Mouse (Mus musculus) forebrain, embryonic 13.5 days (tissue): ENCODE measurements around the gene Gm7903. TPM values are rescaled to one million over a fixed set of nuclear protein-coding genes. Genes with fewer than 3 reads are reported as not detected.
"Not testable (repeated sequence)": the region's sequence is repeated elsewhere in the genome, so short reads cannot be mapped to it uniquely, and the experiment has no call there.

ENCODE experiments used
- ATAC-seq: fragments of 200-750 bp; cut with Nextera tagmentation; 2 replicates; pipeline ENCODE4 v1.8.0; 2017
- H3K27ac ChIP-seq: fragments of 300-500 bp; sonication (generic); 2 replicates; pipeline ENCODE4 v1.5.1; 2015; ENCODE audit warnings: inconsistent platforms, mild to moderate bottlenecking, moderate library complexity
- H3K27me3 ChIP-seq: fragments of 300-500 bp; sonication (generic); 2 replicates; pipeline ENCODE4 v1.6.1; 2015; ENCODE audit warnings: mild to moderate bottlenecking, inconsistent platforms
- H3K36me3 ChIP-seq: fragments of 300-500 bp; sonication (generic); 2 replicates; pipeline ENCODE4 v1.6.1; 2015; ENCODE audit warnings: mild to moderate bottlenecking, inconsistent platforms; ENCODE audit not compliant: poor library complexity, severe bottlenecking
- H3K4me1 ChIP-seq: fragments of 300-500 bp; sonication (generic); 2 replicates; pipeline ENCODE4 v1.6.1; 2015; ENCODE audit warnings: inconsistent platforms
- H3K4me2 ChIP-seq: fragments of 300-500 bp; sonication (generic); 2 replicates; pipeline ENCODE4 v1.6.1; 2015; ENCODE audit warnings: inconsistent platforms, mild to moderate bottlenecking, moderate library complexity
- H3K4me3 ChIP-seq: fragments of 300-500 bp; sonication (generic); 2 replicates; pipeline ENCODE4 v1.5.1; 2015; ENCODE audit warnings: mild to moderate bottlenecking, inconsistent platforms
- H3K9ac ChIP-seq: fragments of 300-500 bp; sonication (generic); 2 replicates; pipeline ENCODE4 v1.6.1; 2015; ENCODE audit warnings: mild to moderate bottlenecking, inconsistent platforms
- H3K9me3 ChIP-seq: fragments of 300-500 bp; sonication (generic); replicated peaks from 2 replicates; pipeline ENCODE4 v1.6.1; 2016; ENCODE audit warnings: inconsistent platforms
- WGBS: fragments of 180-500 bp; shearing (Covaris S2); methylation state at CpG from one replicate; pipeline ENCODE4 v1.1.7; 2015; 5-methylcytosine and 5-hydroxymethylcytosine counted together
- polyA plus RNA-seq: library from polyadenylated mRNA; unstranded; fragments of >200 nt; fragmentation: Nextera tagmentation; extraction: Ambion mirVana; gene quantifications from 2 replicates; pipeline ENCODE4 v1.2.1, GENCODE M21; 2015

Gene Gm7903
- not detected in 2 replicates for polyA plus RNA-seq

DNA sequence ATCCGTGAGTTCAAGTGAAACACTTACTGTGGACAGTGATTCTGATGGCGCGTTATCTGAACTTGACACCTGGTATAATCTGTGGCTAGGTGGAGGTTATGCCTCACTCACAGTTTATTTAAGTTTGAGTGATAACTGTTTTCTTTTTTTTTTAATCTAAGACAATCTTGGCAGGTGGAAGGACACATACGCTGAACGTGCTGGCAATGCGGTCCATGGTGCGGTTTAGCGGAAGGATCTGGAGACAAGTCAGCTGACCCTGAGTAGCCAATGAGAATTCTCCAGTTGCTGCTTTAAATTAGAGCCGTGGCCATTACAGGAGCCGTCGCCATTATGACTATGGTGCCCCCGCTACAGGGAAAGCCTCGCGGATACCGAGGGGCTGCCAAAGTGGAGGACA, at the start of gene Gm7903:
Gm7903 (plus strand) TSS at position 301 of the 400 bp plus-strand sequence.
- not testable (repeated sequence) for H3K36me3 ChIP-seq, H3K27ac ChIP-seq, H3K9me3 ChIP-seq, H3K9ac ChIP-seq, H3K4me2 ChIP-seq, H3K4me1 ChIP-seq, ATAC-seq, H3K27me3 ChIP-seq, H3K4me3 ChIP-seq
- no CpG with 5 or more reads among the region's 15 CpGs for WGBS

- not testable (repeated sequence) for H3K36me3 ChIP-seq, H3K4me1 ChIP-seq, H3K27ac ChIP-seq, H3K4me3 ChIP-seq, H3K9me3 ChIP-seq, H3K9ac ChIP-seq, H3K4me2 ChIP-seq, H3K27me3 ChIP-seq, ATAC-seq
- WGBS, result no CpG with 5 or more reads among the region's 3 CpGs
Measured at GRCm38 (mm10) chrX:135403578-135403977, 30.1 kb upstream of the Gm7903 start.

DNA sequence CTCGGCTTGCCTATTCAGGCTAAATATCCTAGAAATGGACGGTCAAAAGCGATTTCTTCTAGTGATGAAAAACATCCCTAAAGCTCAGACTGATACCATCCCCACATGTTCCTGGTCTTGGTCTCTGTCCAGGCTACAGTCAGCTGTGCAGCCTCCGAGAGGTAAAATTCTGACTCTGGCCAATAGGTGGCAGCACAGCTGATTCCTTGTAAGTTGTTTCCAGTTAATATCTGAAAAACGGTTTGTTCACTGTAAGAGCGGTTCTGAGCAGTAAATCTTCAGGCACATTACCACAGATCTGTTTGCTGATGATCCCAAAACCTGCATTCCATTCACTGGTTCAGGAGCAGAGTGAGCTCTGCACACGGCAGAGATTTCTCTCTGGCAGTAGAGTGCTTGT, 12.4 kb upstream of the Gm7903 start:
- not testable (repeated sequence) for ATAC-seq, H3K27ac ChIP-seq, H3K4me1 ChIP-seq

GRCm38 (mm10) chrX:135421824-135422223, 11.8 kb upstream of the Gm7903 start:
- not testable (repeated sequence) for H3K36me3 ChIP-seq, H3K4me3 ChIP-seq, ATAC-seq, H3K4me1 ChIP-seq, H3K9ac ChIP-seq, H3K27me3 ChIP-seq, H3K4me2 ChIP-seq, H3K27ac ChIP-seq, H3K9me3 ChIP-seq

More for the DNA sequence above, 12.4 kb upstream of the Gm7903 start:
- not testable (repeated sequence) for H3K36me3 ChIP-seq, H3K9ac ChIP-seq, H3K4me2 ChIP-seq, H3K4me3 ChIP-seq, H3K9me3 ChIP-seq, H3K27me3 ChIP-seq
- 48% methylated on average over 4 of the region's 7 CpGs for WGBS

DNA sequence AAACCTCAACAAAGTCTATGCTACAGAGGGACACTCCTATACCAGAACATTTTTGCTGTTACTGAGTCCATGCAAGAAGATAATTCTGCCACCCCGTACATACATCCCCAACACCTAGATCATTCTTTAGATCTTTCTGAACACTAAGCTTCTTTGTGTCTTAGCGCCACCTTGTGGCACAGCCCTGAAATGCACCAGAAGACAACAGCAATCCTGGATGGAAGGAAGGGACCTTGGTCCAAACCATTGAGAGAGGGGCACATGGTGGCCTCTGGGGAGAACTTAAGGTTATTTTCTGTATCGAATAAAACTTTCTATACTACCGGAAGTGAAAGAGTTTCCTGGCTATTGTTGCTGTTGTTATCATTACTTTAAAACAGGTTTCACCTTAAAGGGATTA, 11.2 kb upstream of the Gm7903 start:
- not testable (repeated sequence) for H3K27ac ChIP-seq, H3K4me3 ChIP-seq, H3K27me3 ChIP-seq, H3K9ac ChIP-seq, H3K9me3 ChIP-seq, H3K36me3 ChIP-seq, H3K4me1 ChIP-seq, H3K4me2 ChIP-seq, ATAC-seq
- no CpG with 5 or more reads among the region's 4 CpGs for WGBS

DNA sequence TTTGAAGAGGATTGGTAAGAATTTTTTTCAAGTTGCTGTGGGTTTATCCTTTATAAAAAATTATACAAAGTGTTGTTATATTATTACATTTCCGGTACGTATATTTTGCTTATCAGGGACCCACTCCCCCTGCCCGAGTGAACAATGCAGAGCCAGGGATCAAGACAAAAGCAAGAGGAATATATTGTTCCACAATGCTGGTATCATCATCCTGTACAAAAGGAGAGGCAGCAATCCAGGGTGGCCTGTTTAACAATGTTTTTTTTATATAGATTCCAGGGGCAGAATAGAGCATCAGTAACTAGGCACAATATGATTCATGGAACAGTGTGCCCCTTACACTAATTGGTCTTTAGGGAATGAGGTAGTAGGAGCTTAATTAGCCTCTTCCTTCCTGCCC, 30.5 kb downstream of the Gm7903 start:
- not testable (repeated sequence) for H3K36me3 ChIP-seq, ATAC-seq, H3K27ac ChIP-seq, H3K9me3 ChIP-seq, H3K27me3 ChIP-seq, H3K4me1 ChIP-seq, H3K4me2 ChIP-seq, H3K9ac ChIP-seq, H3K4me3 ChIP-seq
- WGBS, result no CpG with 5 or more reads among the region's 3 CpGs

DNA sequence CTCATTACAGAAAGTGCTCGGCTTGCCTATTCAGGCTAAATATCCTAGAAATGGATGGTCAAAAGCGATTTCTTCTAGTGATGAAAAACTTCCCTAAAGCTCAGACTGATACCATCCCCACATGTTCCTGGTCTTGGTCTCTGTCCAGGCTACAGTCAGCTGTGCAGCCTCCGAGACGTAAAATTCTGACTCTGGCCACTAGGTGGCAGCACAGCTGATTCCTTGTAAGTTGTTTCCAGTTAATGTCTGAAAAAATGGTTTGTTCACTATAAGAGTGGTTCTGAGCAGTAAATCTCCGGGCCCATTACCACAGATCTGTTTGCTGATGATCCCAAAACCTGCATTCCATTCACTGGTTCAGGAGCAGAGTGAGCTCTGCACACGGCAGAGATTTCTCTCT, 48.3 kb downstream of the Gm7903 start:
- H3K9ac ChIP-seq, H3K36me3 ChIP-seq, H3K4me2 ChIP-seq, ATAC-seq, H3K4me3 ChIP-seq, H3K4me1 ChIP-seq, H3K27ac ChIP-seq, H3K27me3 ChIP-seq, H3K9me3 ChIP-seq: not testable (repeated sequence)
- no CpG with 5 or more reads among the region's 6 CpGs for WGBS

- H3K9ac ChIP-seq, ATAC-seq, H3K9me3 ChIP-seq, H3K4me1 ChIP-seq, H3K36me3 ChIP-seq, H3K27ac ChIP-seq, H3K4me3 ChIP-seq, H3K27me3 ChIP-seq, H3K4me2 ChIP-seq: not testable (repeated sequence)
- WGBS, result no CpG with 5 or more reads among the region's 3 CpGs
Measured at GRCm38 (mm10) chrX:135483183-135483582, 49.5 kb downstream of the Gm7903 start.

Other genes starting within 250 kb of the Gm7903 start
- 10.0 and 14.2 TPM in 2 replicates for gene Tceal6, start 223.1 kb upstream of the Gm7903 start, polyA plus RNA-seq
- not detected in 2 replicates for gene Pramel3, start 131.5 kb upstream of the Gm7903 start, polyA plus RNA-seq
- not detected in 2 replicates for gene Gm5128, start 60.6 kb upstream of the Gm7903 start, polyA plus RNA-seq
- gene AV320801, start 60.8 kb downstream of the Gm7903 start, polyA plus RNA-seq, result not detected in 2 replicates
- not detected in 2 replicates for gene Nxf7, start 164.9 kb downstream of the Gm7903 start, polyA plus RNA-seq
- gene Prame, start 193.9 kb downstream of the Gm7903 start, polyA plus RNA-seq, result not detected in 2 replicates